Mouse (Mus musculus): Measurements from ENCODE around the gene Acox3.

GRCm38 (mm10) chr5:35580156-35580922 lies 2.5 kb upstream of the Acox3 start:
- TF ChIP-seq CTCF (IDR thresholded peaks at IDR 0.05; ENCODE audit: low read depth, low read length) (no peak), POLR2A (IDR thresholded peaks at IDR 0.05; ENCODE audit: insufficient read depth, low read length) (no peak)

Measured in ES-Bruce4 (cell line).